Mouse (Mus musculus) embryonic facial prominence, embryonic 11.5 days (tissue): ENCODE measurements at regions not wholly inside any gene's neighbourhood (a gene's known extent, or its start where the extent isn't known, plus 50 kb on each side); places are given as distances from the start of the nearest gene placed in this dataset.

Experiments used
- ATAC-seq: fragments of 200-750 bp; cut with Nextera tagmentation; replicated peaks from 2 replicates; pipeline ENCODE4 v1.8.0; 2017; ENCODE audit warnings: low read depth; ENCODE audit not compliant: insufficient number of reproducible peaks, low FRiP score, low TSS enrichment
- DNase-seq: peaks from one replicate; pipeline ENCODE4 v3.0.0-alpha.2; 2015; ENCODE audit warnings: low spot score
- H3K27ac ChIP-seq: fragments of 300-500 bp; sonication (generic); replicated peaks from 2 replicates; pipeline ENCODE4 v1.5.1; 2014; ENCODE audit warnings: mild to moderate bottlenecking, low read depth, low read length, control low read depth
- H3K27me3 ChIP-seq: fragments of 300-500 bp; sonication (generic); 2 replicates; pipeline ENCODE4 v1.6.1; 2014; ENCODE audit warnings: mild to moderate bottlenecking, low read length, moderate library complexity, mixed read lengths; ENCODE audit not compliant: control insufficient read depth, insufficient read depth
- H3K36me3 ChIP-seq: fragments of 300-500 bp; sonication (generic); replicated peaks from 2 replicates; pipeline ENCODE4 v1.6.1; 2014; ENCODE audit warnings: low read depth, mild to moderate bottlenecking, low read length, moderate library complexity, mixed read lengths; ENCODE audit not compliant: control insufficient read depth, insufficient read depth
- H3K4me1 ChIP-seq: fragments of 300-500 bp; sonication (generic); 2 replicates; pipeline ENCODE4 v1.6.1; 2014; ENCODE audit warnings: low read length, mixed read lengths; ENCODE audit not compliant: control insufficient read depth, insufficient read depth
- H3K4me2 ChIP-seq: fragments of 300-500 bp; sonication (generic); 2 replicates; pipeline ENCODE4 v1.6.1; 2014; ENCODE audit warnings: low read depth, mild to moderate bottlenecking, control low read depth, low read length, moderate library complexity
- H3K4me3 ChIP-seq: fragments of 300-500 bp; sonication (generic); 2 replicates; pipeline ENCODE4 v1.5.1; 2014; ENCODE audit warnings: low read depth, low read length, control low read depth
- H3K9ac ChIP-seq: fragments of 300-500 bp; sonication (generic); replicated peaks from 2 replicates; pipeline ENCODE4 v1.6.1; 2014; ENCODE audit warnings: mild to moderate bottlenecking, control low read depth, low read length
- H3K9me3 ChIP-seq: fragments of 300-500 bp; sonication (generic); replicated peaks from 2 replicates; pipeline ENCODE4 v1.6.1; 2016; ENCODE audit warnings: mild to moderate bottlenecking, low read length, inconsistent platforms, mixed read lengths; ENCODE audit not compliant: control insufficient read depth
- WGBS: fragments of 180-500 bp; shearing (Covaris S2); extraction: QIAGEN DNeasy Blood & Tissue Kit; methylation state at CpG from one replicate; pipeline ENCODE4 v1.1.7; 2014; 5-methylcytosine and 5-hydroxymethylcytosine counted together

DNA sequence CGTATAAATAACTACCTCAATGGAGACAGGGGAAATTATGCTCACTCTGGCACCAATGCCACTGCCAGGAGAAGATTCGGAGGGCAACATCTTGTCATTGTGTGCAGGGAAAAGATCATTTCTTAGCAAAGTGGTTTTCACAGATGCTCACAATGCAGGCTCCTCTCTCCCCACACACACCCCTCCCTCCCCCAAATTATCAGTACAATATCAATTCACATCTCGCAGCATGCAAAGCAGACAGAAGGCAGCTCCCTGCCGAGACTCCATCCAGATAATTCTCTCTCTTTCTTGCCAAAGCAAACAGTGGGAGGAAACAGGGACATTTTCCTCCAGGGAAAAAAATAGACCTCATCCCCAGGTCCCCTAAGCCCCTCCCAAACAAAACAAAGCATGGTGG is 691.8 kb downstream of the Gm9195 start:
- H3K9ac ChIP-seq, result no peak overlapping the region
- H3K4me3 ChIP-seq, result no peak overlapping the region
- no peak overlapping the region for H3K4me2 ChIP-seq
- H3K36me3 ChIP-seq, result no peaks in the 10 kb centered on the region
- H3K27ac ChIP-seq, result no peak overlapping the region
- DNase-seq (no peak), ATAC-seq (no peak)
- H3K27me3 ChIP-seq, result no peaks in the 10 kb centered on the region
- no peaks in the 10 kb centered on the region for H3K9me3 ChIP-seq
- WGBS, result 65% methylated on average over 4 of the region's 4 CpGs
- no peaks in the 10 kb centered on the region for H3K4me1 ChIP-seq

DNA sequence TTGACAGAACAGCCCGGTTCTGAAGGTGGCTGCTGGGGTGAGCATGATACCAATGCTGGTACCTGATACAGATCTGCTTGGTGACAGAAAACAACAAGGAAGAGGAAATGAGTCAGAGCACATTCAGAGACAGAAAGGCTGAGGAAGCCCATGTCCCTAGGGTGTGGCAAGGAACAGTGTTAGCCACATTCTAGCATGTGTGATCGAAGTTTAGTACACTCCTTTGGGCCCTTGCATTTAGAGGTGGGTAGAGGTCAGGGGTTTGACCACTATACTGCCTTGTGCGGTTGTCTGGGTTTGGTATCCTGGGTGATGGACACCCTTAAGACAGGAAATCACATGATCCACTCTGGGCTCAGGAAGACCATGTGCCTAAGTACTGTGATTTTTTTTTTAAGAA is 695.9 kb downstream of the Gm9195 start:
- H3K4me2 ChIP-seq, result no peak overlapping the region
- ATAC-seq (no peak), DNase-seq (no peak)
- H3K4me1 ChIP-seq, result no peaks in the 10 kb centered on the region
- H3K9ac ChIP-seq, result no peak overlapping the region
- H3K9me3 ChIP-seq, result no peaks in the 10 kb centered on the region
- no peak overlapping the region for H3K4me3 ChIP-seq
- H3K27me3 ChIP-seq, result no peaks in the 10 kb centered on the region
- no peak overlapping the region for H3K27ac ChIP-seq
- 77% methylated on average over 3 of the region's 3 CpGs for WGBS
- H3K36me3 ChIP-seq, result no peaks in the 10 kb centered on the region

DNA sequence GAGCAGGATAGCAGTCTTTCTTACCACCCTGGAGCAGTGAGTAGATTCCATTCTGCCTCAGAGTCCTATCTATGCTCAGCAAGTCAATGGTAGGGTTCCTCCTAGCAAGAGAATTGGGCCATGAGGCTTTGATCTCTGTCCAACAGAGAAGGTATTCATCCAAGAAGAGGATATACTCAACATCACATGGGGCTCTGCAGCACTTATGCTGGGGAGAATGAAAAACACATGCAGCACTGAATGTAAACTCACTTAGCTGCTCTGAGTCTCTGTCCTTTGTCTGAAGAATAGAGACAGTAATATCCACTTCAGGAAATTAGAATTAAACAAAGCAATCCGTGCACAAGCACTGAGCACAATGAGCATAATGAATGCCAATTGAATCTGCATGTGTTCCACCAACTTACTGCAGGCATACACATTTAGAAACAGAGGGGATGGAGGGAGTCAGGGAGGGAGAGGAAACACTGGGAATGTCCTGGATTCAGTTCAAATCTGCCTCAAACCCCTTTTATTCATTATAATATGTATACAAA is 714.6 kb downstream of the Gm9195 start:
- no peaks in the 10 kb centered on the region for H3K4me1 ChIP-seq
- no peak for DNase-seq
- H3K36me3 ChIP-seq, result no peaks in the 10 kb centered on the region
- no peak overlapping the region for H3K27ac ChIP-seq
- H3K4me2 ChIP-seq, result no peak overlapping the region
- H3K9me3 ChIP-seq, result no peaks in the 10 kb centered on the region
- no peak overlapping the region for H3K4me3 ChIP-seq
- no peaks in the 10 kb centered on the region for H3K27me3 ChIP-seq
- no peak overlapping the region for H3K9ac ChIP-seq
- ATAC-seq, result no peak
- WGBS, result 31% methylated on average over 1 of the region's 1 CpGs

DNA sequence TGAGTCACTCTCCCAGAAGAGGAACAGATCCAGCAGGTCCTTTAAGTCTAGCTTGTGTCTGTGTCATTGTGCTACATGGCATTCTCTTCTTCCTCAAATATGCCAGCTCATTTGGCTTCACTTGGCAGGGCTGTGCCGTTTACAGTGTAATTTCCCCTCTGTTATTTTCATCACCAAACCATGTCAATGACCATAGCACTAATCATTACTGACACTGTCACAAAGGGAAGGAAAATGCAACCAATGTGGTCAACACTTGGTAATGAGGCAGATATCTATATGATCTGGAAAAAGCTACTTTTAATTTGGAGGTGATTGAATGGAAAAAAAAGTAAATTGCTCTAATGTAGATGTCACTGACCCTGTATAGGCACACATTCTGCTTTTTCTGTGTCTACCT is 724.8 kb downstream of the Gm9195 start:
- no peak overlapping the region for H3K4me3 ChIP-seq
- no peak overlapping the region for H3K9ac ChIP-seq
- 89% methylated on average over 1 of the region's 1 CpGs for WGBS
- no peak overlapping the region for H3K4me2 ChIP-seq
- no peaks in the 10 kb centered on the region for H3K36me3 ChIP-seq
- no peaks in the 10 kb centered on the region for H3K4me1 ChIP-seq
- H3K9me3 ChIP-seq, result no peaks in the 10 kb centered on the region
- no peaks in the 10 kb centered on the region for H3K27me3 ChIP-seq
- no peak for DNase-seq
- no peak for ATAC-seq
- H3K27ac ChIP-seq, result no peak overlapping the region

DNA sequence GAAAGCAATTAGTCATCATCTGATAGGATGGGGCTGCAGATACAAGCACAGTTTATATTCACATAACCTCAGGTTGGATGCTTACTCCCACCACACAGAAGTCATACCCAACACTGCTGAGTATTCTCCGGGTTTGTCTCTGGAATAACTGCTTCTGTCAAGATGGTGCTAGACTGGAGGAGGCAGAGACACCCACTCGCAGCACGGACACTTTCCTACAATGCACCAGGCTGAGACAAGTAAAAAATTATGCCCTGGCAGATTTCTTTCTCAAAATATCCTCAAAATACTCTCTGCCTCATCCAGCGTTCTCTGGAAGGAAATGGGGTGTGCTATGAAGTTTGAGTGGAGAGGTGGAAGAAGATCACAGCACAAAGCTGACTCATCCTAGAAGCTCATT is 763.1 kb downstream of the Gm9195 start:
- WGBS, result 93% methylated on average over 4 of the region's 4 CpGs

DNA sequence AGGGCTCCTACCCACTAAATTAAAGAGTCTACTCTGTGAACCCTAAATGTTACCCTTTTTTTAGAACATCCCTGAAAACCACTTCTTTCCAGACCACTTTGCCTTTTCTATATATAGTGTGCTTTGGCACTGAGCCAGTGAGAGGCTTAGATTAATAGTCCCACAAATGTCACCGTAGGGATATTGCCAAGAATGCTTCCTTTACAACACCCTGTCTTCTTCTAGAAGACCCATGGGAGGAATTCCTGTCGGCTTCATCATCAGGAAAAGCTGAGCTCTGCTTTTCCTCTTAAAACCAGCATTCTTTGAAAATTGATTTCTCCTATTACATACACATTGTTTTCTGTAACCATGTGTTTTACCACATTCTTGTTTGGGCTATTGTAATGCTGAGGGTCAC is 768.1 kb downstream of the Gm9195 start:
- Histone ChIP-seq H3K27me3 (no peaks in the 10 kb centered on the region), H3K27ac (no peak overlapping the region), H3K36me3 (no peaks in the 10 kb centered on the region), H3K4me3 (no peak overlapping the region), H3K9ac (no peak overlapping the region), H3K9me3 (no peaks in the 10 kb centered on the region), H3K4me1 (no peaks in the 10 kb centered on the region), H3K4me2 (no peak overlapping the region)
- WGBS, result 73% methylated on average over 2 of the region's 2 CpGs
- DNase-seq (no peak), ATAC-seq (no peak)

More for the DNA sequence above, 763.1 kb downstream of the Gm9195 start:
- no peak for DNase-seq
- H3K4me1 ChIP-seq, result no peaks in the 10 kb centered on the region
- no peak overlapping the region for H3K4me3 ChIP-seq
- no peak overlapping the region for H3K27ac ChIP-seq
- H3K9ac ChIP-seq, result no peak overlapping the region
- ATAC-seq, result no peak
- no peaks in the 10 kb centered on the region for H3K27me3 ChIP-seq
- H3K36me3 ChIP-seq, result no peaks in the 10 kb centered on the region
- no peak overlapping the region for H3K4me2 ChIP-seq
- no peaks in the 10 kb centered on the region for H3K9me3 ChIP-seq

DNA sequence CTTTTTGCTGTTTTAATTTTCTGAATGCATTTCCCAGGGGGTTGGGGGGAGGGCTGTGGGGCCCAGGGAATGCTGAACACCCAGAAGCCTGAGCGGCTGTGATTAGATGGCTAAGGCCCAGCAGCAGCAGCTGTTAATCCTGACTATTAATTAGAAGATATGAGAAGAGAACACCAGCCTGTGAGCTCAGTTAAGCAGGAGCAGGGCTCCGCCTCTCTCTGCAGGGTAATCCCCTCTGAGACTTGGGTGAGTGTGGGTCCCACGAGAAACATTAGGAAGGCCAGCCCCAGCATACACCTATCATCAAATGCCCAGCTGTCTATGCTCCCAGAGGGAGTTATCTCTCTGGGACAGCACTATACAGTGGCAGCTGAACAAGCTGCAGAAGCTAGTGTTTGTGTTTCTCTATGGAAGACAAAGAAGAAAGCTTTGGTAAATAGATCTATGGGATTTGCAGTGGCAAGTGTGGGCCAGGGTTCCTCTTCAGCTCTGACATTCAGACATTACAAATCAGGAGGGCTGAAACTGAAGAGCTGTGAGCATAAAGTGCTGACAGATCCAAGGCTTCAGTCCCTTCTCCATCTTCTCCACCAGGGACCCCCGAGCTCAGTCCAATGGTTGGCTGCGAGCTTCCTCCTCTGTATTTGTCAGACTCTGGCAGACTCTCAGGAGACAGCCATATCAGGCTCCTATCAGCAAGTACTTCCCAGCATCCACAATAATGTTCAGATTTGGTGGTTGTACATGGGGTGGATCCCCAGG is 781.9 kb downstream of the Gm9195 start:
- Histone ChIP-seq H3K27ac (no peak overlapping the region), H3K9ac (no peak overlapping the region), H3K9me3 (no peaks in the 10 kb centered on the region), H3K4me2 (no peak overlapping the region), H3K27me3 (no peaks in the 10 kb centered on the region), H3K4me3 (no peak overlapping the region), H3K4me1 (no peaks in the 10 kb centered on the region), H3K36me3 (no peaks in the 10 kb centered on the region)
- no peak for ATAC-seq
- no peak for DNase-seq
- WGBS, result 52% methylated on average over 5 of the region's 5 CpGs

DNA sequence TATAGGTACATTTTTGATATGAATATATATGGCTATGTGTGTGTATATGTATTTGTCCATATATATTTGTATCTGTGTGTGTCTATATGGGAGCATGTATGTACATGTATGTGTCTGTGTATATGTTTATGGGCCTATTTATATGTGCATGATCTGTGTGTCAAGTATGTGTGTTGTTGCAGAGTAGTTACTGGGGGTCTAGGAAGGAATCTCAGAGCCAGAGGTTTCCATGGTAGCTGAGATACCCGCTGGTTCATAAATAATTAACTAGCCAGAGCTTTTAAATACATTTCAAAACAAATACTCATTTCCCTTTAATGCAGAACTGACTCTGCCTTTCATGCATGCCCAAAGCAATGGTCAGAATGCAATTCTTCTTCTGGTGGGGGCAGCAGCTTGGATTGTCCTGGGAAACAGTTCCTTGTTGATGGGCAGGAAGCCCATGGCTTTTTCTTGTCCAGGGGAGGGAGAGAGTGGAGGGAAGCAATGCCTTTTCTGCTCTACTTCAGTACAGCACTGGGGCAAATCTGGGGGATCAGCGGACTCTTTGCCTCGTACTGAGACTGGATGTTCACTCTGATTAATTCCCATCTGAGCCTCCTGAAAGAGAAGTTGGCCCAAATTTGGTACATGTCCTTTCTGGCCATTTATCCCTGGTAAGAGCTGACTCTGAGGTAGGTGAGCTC is 798.7 kb downstream of the Gm9195 start:
- 82% methylated on average over 3 of the region's 3 CpGs for WGBS
- no peak overlapping the region for H3K4me3 ChIP-seq
- no peaks in the 10 kb centered on the region for H3K9me3 ChIP-seq
- H3K4me2 ChIP-seq, result no peak overlapping the region
- H3K9ac ChIP-seq, result no peak overlapping the region
- ATAC-seq, result no peak
- H3K27ac ChIP-seq, result no peak overlapping the region
- H3K4me1 ChIP-seq, result no peaks in the 10 kb centered on the region
- DNase-seq, result no peak
- H3K27me3 ChIP-seq, result no peaks in the 10 kb centered on the region
- H3K36me3 ChIP-seq, result no peaks in the 10 kb centered on the region
